Mouse (Mus musculus) forebrain, postnatal 0 days (tissue): ENCODE data around the gene Pcdh15. TPM values are rescaled to one million over a fixed set of nuclear protein-coding genes. Genes with fewer than 3 reads are reported as not detected.
A peak's percentile ranks its signal among the peaks of the same experiment; 100 is the strongest.

Source experiments
- ATAC-seq: fragments of 200-750 bp; cut with Nextera tagmentation; 2 replicates; pipeline ENCODE4 v1.8.0; 2017; ENCODE audit warnings: mild to moderate bottlenecking, moderate library complexity
- DNase-seq: peaks from one replicate; pipeline ENCODE4 v3.0.0-alpha.2; 2015
- H3K27ac ChIP-seq: fragments of 300-500 bp; sonication (generic); 2 replicates; pipeline ENCODE4 v1.5.1; 2014; ENCODE audit warnings: low read depth, mild to moderate bottlenecking, antibody characterized with exemption, low read length, moderate library complexity, mixed read lengths
- H3K27me3 ChIP-seq: fragments of 300-500 bp; sonication (generic); 2 replicates; pipeline ENCODE4 v1.6.1; 2014; ENCODE audit warnings: mild to moderate bottlenecking, low read length, mixed read lengths; ENCODE audit not compliant: insufficient read depth
- H3K36me3 ChIP-seq: fragments of 300-500 bp; sonication (generic); 2 replicates; pipeline ENCODE4 v1.6.1; 2014; ENCODE audit warnings: mild to moderate bottlenecking, moderate library complexity; ENCODE audit not compliant: insufficient read depth
- H3K4me1 ChIP-seq: fragments of 300-500 bp; sonication (generic); 2 replicates; pipeline ENCODE4 v1.6.1; 2014; ENCODE audit warnings: antibody characterized with exemption; ENCODE audit not compliant: insufficient read depth
- H3K4me2 ChIP-seq: fragments of 300-500 bp; sonication (generic); 2 replicates; pipeline ENCODE4 v1.6.1; 2014; ENCODE audit warnings: low read depth, mild to moderate bottlenecking, moderate library complexity
- H3K4me3 ChIP-seq: fragments of 300-500 bp; sonication (generic); 2 replicates; pipeline ENCODE4 v1.5.1; 2014; ENCODE audit warnings: low read depth, low read length, mixed read lengths
- H3K9ac ChIP-seq: fragments of 300-500 bp; sonication (generic); 2 replicates; pipeline ENCODE4 v1.6.1; 2014; ENCODE audit warnings: mild to moderate bottlenecking
- H3K9me3 ChIP-seq: fragments of 300-500 bp; sonication (generic); 2 replicates; pipeline ENCODE4 v1.6.1; 2016; ENCODE audit warnings: low read length
- CTCF ChIP-seq: sonication (generic); IDR thresholded peaks from 2 replicates; pipeline ENCODE4 v1.5.1; 2016; ENCODE audit warnings: antibody characterized with exemption, control low read depth, low read depth
- WGBS: fragments of 180-500 bp; shearing (Covaris S2); extraction: QIAGEN DNeasy Blood & Tissue Kit; methylation state at CpG from one replicate; pipeline ENCODE4 v1.1.7; 2014; 5-methylcytosine and 5-hydroxymethylcytosine counted together
- polyA plus RNA-seq: library from polyadenylated mRNA; unstranded; fragments of >200 nt; fragmentation: Nextera tagmentation; extraction: Ambion mirVana; gene quantifications from 2 replicates; pipeline ENCODE4 v1.2.1, GENCODE M21; 2015
- total RNA-seq: library from RNA; depleted of rRNA; stranded (reverse); fragments of >200 nt; gene quantifications from 2 replicates; pipeline ENCODE4 v1.2.3, GENCODE M21; 2014

Gene Pcdh15
- total and polyA plus RNA-seq, 2 experiments from 2014 or later: 4.0 to 27.1 TPM

DNA sequence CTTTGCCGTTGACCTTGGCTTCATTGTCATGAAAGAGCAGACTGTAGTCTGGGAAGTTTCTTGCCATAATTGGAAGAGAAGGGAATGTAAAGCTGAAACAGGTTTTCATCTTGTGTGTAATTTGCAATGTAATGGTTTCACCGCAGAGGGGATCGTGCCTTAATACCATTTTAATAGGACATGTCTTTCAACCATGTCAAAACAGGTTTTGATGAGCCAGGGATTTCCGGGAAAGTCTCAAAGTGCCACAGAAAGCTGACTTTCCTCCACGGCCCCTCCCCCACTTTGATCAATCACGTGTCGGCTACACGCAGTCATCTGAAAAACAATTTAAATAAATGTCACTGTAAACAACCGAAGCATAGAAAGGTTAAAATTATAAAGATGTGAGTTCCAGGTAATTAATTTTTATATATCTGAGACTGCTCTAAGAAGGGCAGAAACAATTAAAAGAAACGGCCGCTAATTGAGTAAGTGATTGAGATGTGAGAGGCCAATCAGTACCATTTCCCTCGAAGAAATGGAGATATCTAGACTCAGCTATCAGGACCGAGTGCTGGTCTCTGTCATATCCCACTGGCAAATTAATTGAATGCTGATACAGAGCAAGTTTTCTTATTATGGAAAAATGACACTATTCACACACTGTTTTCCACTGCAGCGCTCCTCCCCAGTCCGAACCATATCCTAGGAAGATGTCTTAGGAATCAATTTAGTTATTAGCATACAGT is 1158.7 kb downstream of the Pcdh15 start:
- ATAC-seq (no peak), DNase-seq (no peak)
- Histone ChIP-seq H3K9ac (no peak overlapping the region), H3K36me3 (no peaks in the 10 kb centered on the region), H3K27me3 (no peaks in the 10 kb centered on the region), H3K27ac (no peak overlapping the region), H3K4me2 (no peak overlapping the region), H3K4me3 (no peak overlapping the region), H3K4me1 (no peaks in the 10 kb centered on the region), H3K9me3 (no peaks in the 10 kb centered on the region)
- 62% methylated on average over 15 of the region's 15 CpGs for WGBS
- TF ChIP-seq CTCF: no peak

DNA sequence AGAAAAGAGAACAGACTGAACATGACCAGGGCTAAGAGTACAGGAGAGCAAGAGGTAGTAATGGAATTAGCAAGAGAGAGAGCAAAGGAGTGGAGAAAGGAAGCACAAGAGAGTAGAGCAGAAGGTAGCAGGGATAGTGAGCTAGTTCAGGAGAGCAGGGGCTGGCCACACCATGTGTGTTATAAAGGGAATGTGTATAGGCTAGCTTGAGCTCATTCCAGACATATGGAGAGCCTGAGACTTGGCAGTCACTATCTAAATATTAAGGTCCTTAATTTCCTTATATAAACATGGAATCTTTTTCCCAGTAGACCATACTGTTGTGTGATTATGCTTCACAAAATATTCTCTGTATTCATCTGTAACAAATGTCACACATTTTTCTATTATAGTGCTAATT is 1159.5 kb downstream of the Pcdh15 start:
- H3K27ac ChIP-seq: no peak overlapping the region
- no peak overlapping the region for H3K4me2 ChIP-seq
- H3K4me3 ChIP-seq: no peak overlapping the region
- no peak for TF ChIP-seq CTCF
- DNase-seq (no peak), ATAC-seq (no peak)
- H3K9ac ChIP-seq: no peak overlapping the region
- H3K27me3 ChIP-seq: no peaks in the 10 kb centered on the region
- no peaks in the 10 kb centered on the region for H3K4me1 ChIP-seq
- no peaks in the 10 kb centered on the region for H3K36me3 ChIP-seq
- H3K9me3 ChIP-seq: no peaks in the 10 kb centered on the region

DNA sequence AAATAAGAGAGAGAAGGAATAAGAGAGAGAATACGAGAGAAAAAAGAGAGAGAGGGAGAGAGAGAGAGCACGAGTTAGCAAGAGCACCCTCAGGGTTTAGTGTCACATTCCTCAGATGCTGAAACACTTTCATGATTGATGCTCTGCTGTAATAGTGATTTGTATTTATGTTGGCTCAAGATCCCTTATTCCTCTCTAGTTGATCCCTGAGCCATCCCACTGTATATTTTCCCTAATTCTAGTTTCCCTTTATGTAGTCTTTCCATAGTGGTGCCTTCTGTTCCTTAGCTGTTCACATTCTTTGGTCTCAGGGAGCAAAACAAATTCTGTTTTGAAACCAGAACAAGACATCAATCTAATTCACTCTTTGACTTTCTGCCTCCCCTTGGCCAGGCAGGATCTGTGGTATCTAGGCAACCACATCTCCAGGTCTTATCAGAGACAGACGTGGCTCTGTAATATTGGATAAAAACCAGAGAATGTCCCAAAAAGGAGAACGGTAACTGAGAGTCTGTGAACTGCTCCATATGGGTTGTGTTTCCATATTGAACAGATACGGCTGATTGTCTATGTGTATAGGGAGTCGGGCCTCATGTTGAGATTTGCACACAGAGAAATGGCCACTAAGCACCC is 1170.6 kb downstream of the Pcdh15 start:
- Histone ChIP-seq H3K9me3 (no peaks in the 10 kb centered on the region; the same call in 1 of the 2 replicates), H3K36me3 (no peaks in the 10 kb centered on the region), H3K4me2 (no peak overlapping the region), H3K9ac (no peak overlapping the region), H3K4me1 (no peaks in the 10 kb centered on the region), H3K27me3 (no peaks in the 10 kb centered on the region), H3K4me3 (no peak overlapping the region), H3K27ac (no peak overlapping the region)
- WGBS: 56% methylated on average over 6 of the region's 6 CpGs
- ATAC-seq: peak; percentile 81
- peak; percentile 20 for DNase-seq
- no peak for TF ChIP-seq CTCF

DNA sequence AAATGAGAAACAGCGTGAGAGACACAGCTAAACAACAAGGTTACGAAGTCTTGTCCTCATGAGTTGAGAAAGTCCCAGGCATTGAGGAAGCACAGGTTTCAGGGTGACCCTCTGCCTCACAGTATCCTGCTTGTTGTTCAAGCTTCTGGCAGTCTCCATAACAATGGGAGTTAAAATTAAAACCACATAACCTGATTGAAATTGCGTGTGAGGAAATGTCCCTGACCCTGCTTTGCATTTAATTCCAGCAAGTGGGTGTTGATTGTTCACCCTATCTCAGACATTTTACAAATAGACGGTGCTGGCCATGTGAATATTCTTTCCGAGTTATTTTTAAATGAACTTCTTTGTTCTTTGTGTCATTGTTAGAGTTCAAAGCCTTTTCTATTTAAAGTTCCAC is 1171.8 kb downstream of the Pcdh15 start:
- H3K27ac ChIP-seq: no peak overlapping the region
- no peaks in the 10 kb centered on the region; the same call in 1 of the 2 replicates for H3K9me3 ChIP-seq
- H3K4me2 ChIP-seq: no peak overlapping the region
- no peak for TF ChIP-seq CTCF
- no peak overlapping the region for H3K4me3 ChIP-seq
- no peaks in the 10 kb centered on the region for H3K4me1 ChIP-seq
- ATAC-seq (no peak), DNase-seq (no peak)
- WGBS: 82% methylated on average over 5 of the region's 5 CpGs
- H3K9ac ChIP-seq: no peak overlapping the region
- H3K27me3 ChIP-seq: no peaks in the 10 kb centered on the region
- H3K36me3 ChIP-seq: no peaks in the 10 kb centered on the region

DNA sequence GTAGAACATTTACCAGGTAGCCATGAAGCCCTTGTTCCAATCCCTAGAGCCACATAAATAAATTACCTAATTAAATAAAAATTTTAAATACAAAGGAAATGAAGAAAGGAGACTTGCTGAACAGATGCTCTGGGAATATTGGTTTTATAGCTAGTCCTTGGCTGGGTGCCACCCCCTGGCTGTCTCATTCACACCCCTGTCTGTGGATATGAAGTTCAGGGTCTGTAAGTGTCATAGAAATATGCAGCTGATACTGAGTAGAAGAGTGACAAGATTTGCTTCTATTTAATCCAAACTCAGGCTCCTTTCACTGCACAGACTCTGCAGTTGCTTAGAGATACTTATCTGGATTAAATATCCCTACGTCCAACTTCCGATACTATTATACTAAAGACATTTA is 1205.0 kb downstream of the Pcdh15 start:
- Histone ChIP-seq H3K27ac (no peak overlapping the region), H3K9ac (no peak overlapping the region), H3K4me3 (no peak overlapping the region), H3K27me3 (no peaks in the 10 kb centered on the region), H3K4me1 (no peaks in the 10 kb centered on the region), H3K9me3 (no peaks in the 10 kb centered on the region), H3K36me3 (no peaks in the 10 kb centered on the region), H3K4me2 (no peak overlapping the region)
- WGBS: 78% methylated on average over 2 of the region's 2 CpGs
- ATAC-seq (no peak), DNase-seq (no peak)
- TF ChIP-seq CTCF: no peak

DNA sequence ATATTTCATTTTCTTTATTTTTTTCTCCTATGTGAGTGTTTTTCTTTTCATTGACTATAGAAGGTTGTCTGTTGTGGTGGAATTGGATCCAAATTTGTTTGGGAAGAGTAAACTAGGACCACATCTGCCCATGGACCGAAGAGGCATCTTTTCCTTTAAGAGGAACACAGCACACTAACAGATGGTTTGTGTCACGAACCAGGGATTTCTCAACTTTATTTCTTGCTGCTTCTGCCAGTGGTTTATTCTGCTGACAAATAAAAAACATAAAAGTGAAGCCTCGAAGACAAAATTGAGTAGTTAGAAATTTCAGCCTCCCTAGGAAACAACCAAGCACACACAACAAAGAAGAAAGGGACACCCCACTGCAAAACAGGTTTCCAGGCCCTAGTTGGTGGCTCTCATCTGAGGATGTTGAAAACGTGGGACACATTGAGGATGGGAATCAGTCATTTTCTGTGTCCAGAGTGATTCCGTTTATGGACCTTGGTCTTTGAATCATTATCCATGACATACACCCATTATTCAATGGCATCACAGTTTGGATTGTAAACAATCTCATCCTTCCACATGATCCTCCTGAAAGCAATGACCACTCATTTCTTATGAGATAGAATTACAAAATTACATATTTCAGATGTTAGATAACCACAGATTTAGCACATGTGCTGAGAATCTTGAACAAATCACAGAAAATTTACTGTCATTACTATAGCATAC is 1206.5 kb downstream of the Pcdh15 start:
- no peak for TF ChIP-seq CTCF
- no peak for DNase-seq
- 72% methylated on average over 5 of the region's 5 CpGs for WGBS
- no peaks in the 10 kb centered on the region for H3K9me3 ChIP-seq
- H3K9ac ChIP-seq: no peak overlapping the region
- H3K27me3 ChIP-seq: no peaks in the 10 kb centered on the region
- H3K4me3 ChIP-seq: no peak overlapping the region
- no peak overlapping the region for H3K4me2 ChIP-seq
- no peaks in the 10 kb centered on the region for H3K36me3 ChIP-seq
- no peaks in the 10 kb centered on the region for H3K4me1 ChIP-seq
- H3K27ac ChIP-seq: no peak overlapping the region
- no peak for ATAC-seq

DNA sequence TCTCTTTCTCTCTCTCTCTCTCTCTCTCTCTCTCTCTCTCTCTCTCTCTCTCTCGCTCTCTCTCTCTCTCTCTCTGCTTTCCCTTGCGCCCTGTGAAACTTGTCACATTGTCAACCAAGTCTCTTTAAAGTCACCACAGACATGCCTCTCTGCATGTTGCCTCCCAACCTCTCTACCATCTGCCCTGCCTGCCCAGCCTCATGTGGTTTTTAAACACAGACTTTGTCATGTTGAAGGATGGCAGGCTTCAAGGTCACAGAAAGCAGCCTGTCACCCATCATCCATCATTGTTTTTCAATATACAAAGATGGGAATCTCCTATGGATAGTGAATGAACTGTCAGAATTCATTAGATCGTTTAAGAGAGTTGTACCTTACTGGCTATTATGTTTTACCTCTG is 1207.9 kb downstream of the Pcdh15 start:
- Histone ChIP-seq H3K27me3 (no peaks in the 10 kb centered on the region), H3K9ac (no peak overlapping the region), H3K36me3 (no peaks in the 10 kb centered on the region), H3K4me1 (no peaks in the 10 kb centered on the region), H3K27ac (no peak overlapping the region), H3K4me3 (no peak overlapping the region), H3K9me3 (no peaks in the 10 kb centered on the region), H3K4me2 (no peak overlapping the region)
- no peak for TF ChIP-seq CTCF
- ATAC-seq (no peak), DNase-seq (no peak)
- WGBS: 76% methylated on average over 3 of the region's 3 CpGs
